Mouse (Mus musculus) cerebellum, postnatal 36 days (tissue): ENCODE measurements at regions not wholly inside any gene's neighbourhood (a gene's known extent, or its start where the extent isn't known, plus 50 kb on each side); places are given as distances from the start of the nearest gene placed in this dataset.

ENCODE experiments used
- DNase-seq, 2 experiments: peaks; one replicate each; pipeline ENCODE4 v3.0.0; 2021 to 2022; ENCODE audit warnings: mixed read lengths in 2 of 2

- no peak for DNase-seq
Observed at GRCm38 (mm10) chr1:65509003-65509402, 227.1 kb downstream of the Pth2r start.

- DNase-seq: no peak
Observed at GRCm38 (mm10) chr1:65535674-65536073, 253.8 kb downstream of the Pth2r start.

- DNase-seq: no peak
Observed at GRCm38 (mm10) chr1:65538509-65538908, 256.7 kb downstream of the Pth2r start.

- DNase-seq: no peak
Observed at GRCm38 (mm10) chr1:65544219-65544864, 262.5 kb downstream of the Pth2r start.

- peak; percentile 44 to 60 for DNase-seq
Observed at GRCm38 (mm10) chr1:65545336-65546060, 263.6 kb downstream of the Pth2r start.

- peak; percentile 84 to 92 for DNase-seq
Observed at GRCm38 (mm10) chr1:65548830-65549229, 267.0 kb downstream of the Pth2r start.

- no peak for DNase-seq
Observed at GRCm38 (mm10) chr1:65587402-65587801, 305.5 kb downstream of the Pth2r start.

GRCm38 (mm10) chr1:65635315-65635714, 291.0 kb upstream of the Crygf start:
- DNase-seq: no peak

GRCm38 (mm10) chr1:65654460-65654859, 271.9 kb upstream of the Crygf start:
- no peak for DNase-seq

GRCm38 (mm10) chr1:65681960-65682359, 244.4 kb upstream of the Crygf start:
- no peak for DNase-seq

GRCm38 (mm10) chr1:65687322-65687721, 239.0 kb upstream of the Crygf start:
- DNase-seq: no peak

GRCm38 (mm10) chr1:65730262-65730661, 196.1 kb upstream of the Crygf start:
- no peak for DNase-seq

GRCm38 (mm10) chr1:65757951-65758350, 168.4 kb upstream of the Crygf start:
- DNase-seq: peak in 1 of 2 experiments; percentile 5

GRCm38 (mm10) chr1:65761141-65761540, 165.2 kb upstream of the Crygf start:
- peak in 1 of 2 experiments; percentile 13 for DNase-seq

GRCm38 (mm10) chr1:65800244-65800643, 126.1 kb upstream of the Crygf start:
- no peak for DNase-seq

- peak; percentile 60 to 69 for DNase-seq
Observed at GRCm38 (mm10) chr1:65820771-65821170, 105.5 kb upstream of the Crygf start.

GRCm38 (mm10) chr1:65841116-65841515, 85.2 kb upstream of the Crygf start:
- no peak for DNase-seq

GRCm38 (mm10) chr1:65847005-65847404, 79.3 kb upstream of the Crygf start:
- DNase-seq: no peak

GRCm38 (mm10) chr1:65873691-65874090, 52.6 kb upstream of the Crygf start:
- peak; percentile 4 to 5 for DNase-seq
